Mouse (Mus musculus): ENCODE data around the gene Gusb. TPM values are rescaled to one million over a fixed set of nuclear protein-coding genes. Genes with fewer than 3 reads are reported as not detected.

The Gusb gene
- polyA plus RNA-seq, 1 experiment, result 22.6 TPM

DNA sequence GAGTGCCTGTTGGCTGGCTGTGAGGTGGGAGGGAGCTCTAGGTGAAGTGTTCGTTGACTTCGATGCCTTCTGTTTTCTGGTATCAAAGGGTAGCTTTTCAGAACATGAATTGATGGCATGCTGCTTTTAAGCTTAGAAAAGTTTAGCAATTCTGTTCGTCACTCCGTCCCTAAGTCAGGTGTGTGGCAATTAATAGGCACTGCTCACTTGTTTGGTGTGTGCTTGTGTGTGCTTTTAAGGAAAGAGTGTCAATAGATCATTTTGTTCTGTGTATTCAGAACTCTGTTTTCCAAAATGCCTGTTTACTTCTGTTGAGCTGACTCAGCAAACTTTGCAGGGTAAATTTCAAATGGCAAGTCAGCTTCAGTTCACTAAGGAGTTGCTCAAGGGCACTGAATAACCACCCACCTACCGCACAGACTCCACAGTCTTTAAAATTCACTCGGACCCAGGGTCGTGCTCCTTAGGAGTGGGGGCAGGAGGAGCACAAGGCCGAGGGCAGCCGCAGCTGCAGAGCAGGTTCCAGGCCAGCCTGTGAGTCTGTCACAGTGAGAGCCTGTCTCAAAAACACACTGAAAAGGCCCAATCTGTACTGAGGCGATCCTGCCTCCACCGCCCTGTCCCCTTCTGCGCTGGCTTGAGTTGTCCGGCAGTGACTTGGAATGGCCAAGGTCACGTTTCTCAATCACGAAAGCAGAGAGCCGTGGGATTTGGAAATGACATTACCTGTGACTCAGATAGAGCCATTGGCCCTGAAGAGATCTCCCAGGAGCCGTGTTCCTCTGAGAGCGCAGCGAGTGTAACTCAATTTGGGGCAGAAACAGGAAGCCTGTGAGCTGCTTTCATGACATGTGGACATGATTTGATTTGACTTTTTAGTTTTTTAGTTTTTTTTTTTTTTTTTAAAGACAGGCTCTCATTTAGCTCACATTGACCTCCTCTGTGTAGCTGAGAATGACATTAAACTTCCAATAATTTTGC is 28.9 kb upstream of the Gusb start:
- WGBS, result 83% methylated on average over 19 of the region's 19 CpGs
- TF ChIP-seq CTCF (IDR thresholded peaks at IDR 0.05; ENCODE audit: control insufficient read depth, insufficient read depth, low read length) (no peak), POLR2A (IDR thresholded peaks at IDR 0.05; ENCODE audit: borderline replicate concordance, control insufficient read depth, low read depth, low read length) (no peak)
- H3K4me1 ChIP-seq (ENCODE audit: control insufficient read depth, insufficient read depth, low read length), result no peaks in the 10 kb centered on the region; the same call in none of the 2 replicates
- H3K4me3 ChIP-seq (replicated peaks; ENCODE audit: control insufficient read depth, low read depth, low read length), result no peak overlapping the region
- H3K27ac ChIP-seq (ENCODE audit: control insufficient read depth, insufficient read depth, low read depth, low read length, poor library complexity), result no peak overlapping the region

DNA sequence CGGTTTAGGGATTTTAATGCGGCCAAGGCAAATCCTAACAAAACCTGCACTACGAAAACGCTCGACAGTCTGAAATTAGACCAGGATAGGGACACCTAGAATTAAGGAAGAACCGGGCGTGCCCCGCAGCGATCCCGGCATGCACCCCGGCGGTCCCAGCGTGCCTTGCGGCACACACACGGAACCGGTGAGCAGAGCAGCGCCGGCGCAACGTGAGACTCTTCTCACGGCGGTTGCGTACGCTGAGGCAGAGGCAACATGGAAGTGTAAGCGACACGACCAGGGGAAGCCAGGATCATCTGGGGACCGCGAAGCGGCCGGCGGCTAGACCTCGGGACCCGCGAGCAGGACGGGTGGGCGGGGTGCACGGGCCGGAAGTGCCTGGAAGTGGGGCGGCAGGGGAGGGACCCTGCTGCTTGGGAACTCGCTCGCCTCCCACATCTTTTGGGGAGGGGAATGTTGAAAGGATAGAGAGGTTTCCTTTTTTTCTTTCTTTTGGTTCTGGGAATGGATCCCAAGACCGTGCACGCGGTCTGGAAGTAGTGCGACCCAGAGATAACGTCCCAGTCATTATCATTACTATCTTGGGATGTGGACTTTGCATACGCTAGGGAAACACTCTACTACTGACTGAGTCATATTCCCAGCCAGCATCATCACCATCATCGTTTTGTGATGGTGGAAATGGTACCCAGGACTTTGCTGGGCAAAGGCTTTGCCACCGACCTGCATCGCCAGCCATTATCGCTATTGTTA is 26.5 kb upstream of the Gusb start, which contains the start of the genes Asl and Crcp:
Gene Asl, minus strand, starts transcription at position 106 of the 756 bp plus-strand sequence.
Gene Crcp, plus strand, starts transcription at position 149 of the 756 bp plus-strand sequence.
- H3K4me1 ChIP-seq (ENCODE audit: control insufficient read depth, insufficient read depth, low read length), result no peaks in the 10 kb centered on the region; the same call in none of the 2 replicates
- 1% methylated on average over 51 of the region's 51 CpGs for WGBS

DNA sequence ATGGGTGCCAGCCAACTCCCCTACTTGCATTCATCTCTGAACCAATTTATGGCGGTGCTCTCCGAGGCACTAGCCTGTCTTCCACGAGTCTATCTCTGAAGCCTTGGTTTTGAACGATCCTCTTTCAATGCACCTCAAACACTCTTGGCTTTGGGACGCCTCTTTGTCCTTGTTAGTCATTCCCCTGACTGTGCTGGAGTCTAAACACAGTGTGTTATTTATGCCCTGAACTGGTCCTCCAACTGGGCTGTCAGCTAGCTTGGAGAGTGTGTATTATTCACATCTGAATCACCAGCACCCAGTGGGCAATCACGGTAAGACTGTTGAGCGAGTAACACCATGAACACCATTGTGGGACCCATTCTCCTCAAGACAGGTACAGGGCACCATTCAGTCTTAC is 24.8 kb upstream of the Gusb start:
- Histone ChIP-seq H3K4me1 (ENCODE audit: control insufficient read depth, insufficient read depth, low read length) (no peaks in the 10 kb centered on the region; the same call in 1 of the 2 replicates), H3K4me3 (replicated peaks; ENCODE audit: control insufficient read depth, low read depth, low read length) (no peak overlapping the region), H3K27ac (ENCODE audit: control insufficient read depth, insufficient read depth, low read depth, low read length, poor library complexity) (no peak overlapping the region)
- 83% methylated on average over 7 of the region's 7 CpGs for WGBS
- TF ChIP-seq POLR2A (IDR thresholded peaks at IDR 0.05; ENCODE audit: borderline replicate concordance, control insufficient read depth, low read depth, low read length) (no peak), CTCF (IDR thresholded peaks at IDR 0.05; ENCODE audit: control insufficient read depth, insufficient read depth, low read length) (no peak)

More for the DNA sequence above, 26.5 kb upstream of the Gusb start, which contains the start of the genes Asl and Crcp:
- Histone ChIP-seq H3K27ac (ENCODE audit: control insufficient read depth, insufficient read depth, low read depth, low read length, poor library complexity) (peak within 1 kb of the TSS; percentile 95), H3K4me3 (replicated peaks; ENCODE audit: control insufficient read depth, low read depth, low read length) (peak within 1 kb of the TSS; percentile 98)
- TF ChIP-seq POLR2A (IDR thresholded peaks at IDR 0.05; ENCODE audit: borderline replicate concordance, control insufficient read depth, low read depth, low read length), result peak; percentile 88
- TF ChIP-seq CTCF (IDR thresholded peaks at IDR 0.05; ENCODE audit: control insufficient read depth, insufficient read depth, low read length), result no peak

DNA sequence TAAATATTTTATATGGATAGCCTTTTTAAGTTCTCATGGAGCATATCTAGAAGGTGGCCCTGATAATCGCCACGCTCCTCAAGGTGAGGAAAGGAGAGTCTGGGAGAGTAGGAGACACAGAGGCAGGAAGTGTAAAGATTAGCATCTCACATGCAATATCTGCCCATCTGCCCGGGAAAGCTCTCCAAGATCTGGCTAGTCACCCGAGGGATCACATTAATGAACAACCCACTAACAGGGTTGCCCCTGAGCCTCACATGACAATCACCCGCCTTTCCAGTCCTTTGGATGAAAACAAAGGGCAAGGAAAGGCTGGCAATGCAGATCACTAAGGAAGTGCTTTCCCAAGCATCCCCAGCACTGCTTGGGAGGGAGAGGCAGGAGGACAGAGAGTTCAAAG is 24.3 kb upstream of the Gusb start:
- no peak for TF ChIP-seq POLR2A (IDR thresholded peaks at IDR 0.05; ENCODE audit: borderline replicate concordance, control insufficient read depth, low read depth, low read length)
- no peak for TF ChIP-seq CTCF (IDR thresholded peaks at IDR 0.05; ENCODE audit: control insufficient read depth, insufficient read depth, low read length)
- 63% methylated on average over 5 of the region's 5 CpGs for WGBS
- Histone ChIP-seq H3K4me3 (replicated peaks; ENCODE audit: control insufficient read depth, low read depth, low read length) (no peak overlapping the region), H3K4me1 (ENCODE audit: control insufficient read depth, insufficient read depth, low read length) (no peaks in the 10 kb centered on the region; the same call in 1 of the 2 replicates), H3K27ac (ENCODE audit: control insufficient read depth, insufficient read depth, low read depth, low read length, poor library complexity) (no peak overlapping the region)

DNA sequence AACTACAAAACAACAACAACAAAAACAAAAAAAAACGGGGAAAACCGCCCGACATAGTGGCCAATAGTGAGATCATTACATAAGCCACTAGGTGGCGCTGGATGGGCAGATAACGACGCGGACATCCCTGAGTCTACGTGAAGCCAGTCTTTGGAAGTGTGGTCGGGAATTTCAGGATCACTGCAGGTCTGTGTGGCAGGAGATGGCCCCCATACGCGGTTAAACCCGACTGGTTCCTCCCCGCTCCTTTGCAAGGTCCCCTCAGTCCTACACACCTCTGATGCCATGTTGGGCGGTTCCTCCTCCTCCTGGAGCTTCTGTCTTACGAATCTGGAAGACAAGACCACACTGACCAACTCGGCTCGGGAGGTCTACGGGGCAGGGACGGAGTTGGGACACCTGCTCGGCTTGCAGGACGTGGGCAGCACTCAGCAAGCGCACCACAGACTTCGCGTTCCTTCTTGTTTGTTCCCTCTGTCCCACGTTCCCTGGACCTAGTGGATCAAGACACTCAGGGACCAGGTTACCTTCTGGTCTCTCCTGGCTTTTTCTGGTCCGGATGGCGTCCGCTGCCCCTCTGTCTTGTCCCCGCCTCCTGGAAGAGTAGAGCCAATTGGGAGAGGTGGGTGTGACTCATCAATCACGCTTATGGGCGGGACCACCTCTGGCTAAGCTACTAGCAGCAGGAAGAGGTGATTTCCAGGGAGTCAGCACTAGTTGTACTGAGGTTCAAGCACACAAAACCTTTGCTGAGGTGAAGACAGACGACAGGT is 21.1 kb upstream of the Gusb start:
- Histone ChIP-seq H3K4me1 (ENCODE audit: control insufficient read depth, insufficient read depth, low read length) (no peaks in the 10 kb centered on the region; the same call in 1 of the 2 replicates), H3K4me3 (replicated peaks; ENCODE audit: control insufficient read depth, low read depth, low read length) (peak overlapping the region; percentile 87), H3K27ac (ENCODE audit: control insufficient read depth, insufficient read depth, low read depth, low read length, poor library complexity) (peak overlapping the region; percentile 63)
- TF ChIP-seq POLR2A (IDR thresholded peaks at IDR 0.05; ENCODE audit: borderline replicate concordance, control insufficient read depth, low read depth, low read length), result no peak
- TF ChIP-seq CTCF (IDR thresholded peaks at IDR 0.05; ENCODE audit: control insufficient read depth, insufficient read depth, low read length), result peak; percentile 87
- under 1% methylated on average over 32 of the region's 32 CpGs for WGBS

DNA sequence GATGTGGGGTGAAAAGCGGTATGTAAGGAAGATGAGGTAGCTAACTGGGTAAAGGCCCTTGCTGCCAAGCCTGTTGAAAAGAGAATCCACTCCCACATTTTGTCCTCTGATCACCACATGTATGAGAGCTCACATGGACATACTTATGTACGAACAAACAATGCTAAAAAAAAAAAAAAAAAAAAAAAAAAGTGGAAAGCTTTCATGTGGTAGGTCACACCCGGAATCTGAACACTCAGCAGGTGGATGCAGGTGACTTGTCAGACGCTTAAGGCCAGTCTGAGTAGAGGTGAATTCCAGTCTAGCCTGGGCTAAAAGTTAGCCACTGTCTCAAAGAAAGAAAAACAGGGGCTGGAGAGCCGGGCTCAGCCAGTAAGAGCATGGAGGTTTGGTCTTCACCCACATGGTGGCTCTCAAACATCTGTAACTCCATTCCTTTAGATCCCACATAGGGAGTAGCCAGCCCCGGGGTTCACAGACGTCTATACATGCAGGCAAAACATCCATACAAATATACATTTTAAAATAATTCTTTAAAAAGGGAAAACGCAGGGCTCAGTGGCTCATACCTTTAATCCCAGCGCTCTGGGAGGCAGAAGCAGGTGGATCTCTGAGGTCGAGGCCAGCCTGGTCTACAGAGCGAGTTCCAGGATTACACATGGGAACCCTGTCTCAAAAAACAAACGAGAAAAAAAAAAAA is 20.4 kb upstream of the Gusb start:
- 36% methylated on average over 12 of the region's 12 CpGs for WGBS
- Histone ChIP-seq H3K4me3 (replicated peaks; ENCODE audit: control insufficient read depth, low read depth, low read length) (no peak overlapping the region), H3K27ac (ENCODE audit: control insufficient read depth, insufficient read depth, low read depth, low read length, poor library complexity) (no peak overlapping the region), H3K4me1 (ENCODE audit: control insufficient read depth, insufficient read depth, low read length) (no peaks in the 10 kb centered on the region; the same call in 1 of the 2 replicates)
- no peak for TF ChIP-seq CTCF (IDR thresholded peaks at IDR 0.05; ENCODE audit: control insufficient read depth, insufficient read depth, low read length)
- TF ChIP-seq POLR2A (IDR thresholded peaks at IDR 0.05; ENCODE audit: borderline replicate concordance, control insufficient read depth, low read depth, low read length), result no peak

DNA sequence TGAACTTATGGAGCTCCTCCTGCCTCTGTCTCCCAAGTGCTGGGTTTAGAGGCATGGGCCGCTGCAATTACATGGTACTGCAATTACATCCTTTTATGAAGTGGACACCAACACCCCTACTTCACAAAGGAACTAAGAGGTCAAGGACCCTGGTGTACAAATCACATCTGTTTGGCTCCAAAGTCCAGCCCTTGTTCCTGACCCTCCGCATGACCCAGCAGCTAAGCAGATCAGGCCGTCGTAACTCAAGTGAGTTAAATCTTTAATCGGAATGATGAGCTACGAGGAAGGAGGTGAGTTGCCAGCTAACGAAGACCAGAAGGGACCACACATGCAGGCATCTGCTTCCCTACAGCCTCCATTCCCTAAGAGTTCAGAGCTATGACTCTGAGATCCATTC is 19.5 kb upstream of the Gusb start:
- 88% methylated on average over 7 of the region's 7 CpGs for WGBS
- H3K27ac ChIP-seq (ENCODE audit: control insufficient read depth, insufficient read depth, low read depth, low read length, poor library complexity), result no peak overlapping the region
- no peak for TF ChIP-seq POLR2A (IDR thresholded peaks at IDR 0.05; ENCODE audit: borderline replicate concordance, control insufficient read depth, low read depth, low read length)
- TF ChIP-seq CTCF (IDR thresholded peaks at IDR 0.05; ENCODE audit: control insufficient read depth, insufficient read depth, low read length), result no peak
- no peak overlapping the region for H3K4me3 ChIP-seq (replicated peaks; ENCODE audit: control insufficient read depth, low read depth, low read length)
- no peaks in the 10 kb centered on the region; the same call in 1 of the 2 replicates for H3K4me1 ChIP-seq (ENCODE audit: control insufficient read depth, insufficient read depth, low read length)
